Mouse (Mus musculus) c-Kit-positive CD71-positive TER-119-negative erythroid progenitor cells, embryonic 14.5 days (primary cell): Measurements from ENCODE around the gene Olfr857.
"Not testable (repeated sequence)": the region's sequence is repeated elsewhere in the genome, so short reads cannot be mapped to it uniquely, and the experiment has no call there.

Experiments used
- DNase-seq: peaks from one replicate; pipeline ENCODE4 v3.0.0-alpha.2; 2013; ENCODE audit warnings: low read depth

The Olfr857 gene

DNA sequence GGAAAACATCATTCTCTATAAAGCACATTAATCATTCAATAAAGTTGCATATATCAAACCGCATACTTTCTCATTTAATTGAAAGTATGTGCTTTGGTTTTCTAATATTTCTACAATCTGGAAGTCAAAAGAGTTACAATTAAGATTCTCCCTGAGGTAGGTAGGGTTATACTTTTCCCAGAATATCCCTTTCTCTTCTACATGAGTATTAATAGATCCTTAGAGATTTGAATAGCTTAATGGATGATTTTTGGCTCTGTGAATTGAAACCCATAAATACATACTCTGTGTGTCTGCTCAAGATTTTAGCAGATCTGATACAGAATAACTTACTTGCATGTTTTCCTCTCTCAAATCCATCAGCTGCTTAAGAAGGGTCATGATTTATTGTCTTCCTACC, at the start of gene Olfr857:
TSS of gene Olfr857 (plus strand) at position 301 of the 400 bp plus-strand sequence.
- DNase-seq = no peak

DNA sequence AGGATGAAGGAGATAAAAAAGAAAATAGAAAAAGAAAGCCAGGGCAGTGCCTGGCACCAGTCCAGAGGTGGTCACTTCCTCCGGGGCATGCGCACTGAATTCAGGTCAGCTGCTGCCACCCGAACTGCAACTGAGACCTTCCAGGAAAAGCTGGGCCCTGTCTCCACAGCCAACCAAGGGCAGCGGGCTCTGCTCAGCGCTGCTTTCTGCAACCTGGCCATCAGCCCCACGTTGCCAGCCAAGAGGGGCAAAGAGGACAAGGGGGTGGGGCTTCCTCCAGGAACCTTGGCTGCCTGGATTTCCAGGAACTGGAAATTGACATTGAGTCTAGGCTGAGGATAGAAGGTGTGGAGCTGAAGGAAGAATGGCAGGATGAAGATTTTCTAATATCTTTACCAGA, 19.0 kb upstream of the Olfr857 start:
- no peak for DNase-seq

DNA sequence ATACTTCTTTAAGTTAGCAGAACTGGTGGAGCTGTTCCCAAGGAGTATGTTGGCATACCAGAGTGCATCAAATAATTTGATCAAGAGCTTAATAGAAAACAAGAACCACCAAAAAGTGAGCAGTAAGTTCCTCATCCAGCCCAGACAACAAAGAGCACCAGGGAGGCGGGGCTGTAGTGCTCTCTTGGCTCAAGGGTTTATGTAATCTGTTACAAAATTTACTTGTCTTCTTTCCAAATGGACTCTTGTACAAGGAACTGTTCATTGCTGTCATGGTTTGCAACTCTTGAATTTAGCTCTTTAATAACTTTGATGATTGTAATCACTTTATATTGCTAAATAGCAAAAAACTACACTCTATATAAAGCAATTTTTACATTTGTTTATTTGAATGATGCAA, 17.8 kb upstream of the Olfr857 start:
- no peak for DNase-seq

DNA sequence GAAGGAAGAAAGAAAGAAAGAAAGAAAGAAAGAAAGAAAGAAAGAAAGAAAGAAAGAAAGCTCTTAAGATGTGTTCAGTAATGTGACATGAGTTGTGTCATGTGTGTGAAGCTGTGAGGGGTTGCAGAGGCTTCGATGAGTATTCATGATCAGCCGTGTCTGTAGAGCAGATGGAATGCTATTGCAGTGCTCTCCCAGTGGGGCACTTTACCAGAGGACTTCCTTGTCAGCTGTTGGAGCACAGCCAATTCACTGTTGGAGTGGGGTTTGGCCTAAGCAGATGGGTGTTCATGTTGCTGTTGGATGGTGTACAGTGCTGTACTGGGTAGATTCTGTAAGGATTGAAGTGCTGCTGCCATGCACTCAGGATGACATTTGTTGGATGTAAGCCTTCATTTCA, 16.8 kb upstream of the Olfr857 start:
- DNase-seq = no peak

DNA sequence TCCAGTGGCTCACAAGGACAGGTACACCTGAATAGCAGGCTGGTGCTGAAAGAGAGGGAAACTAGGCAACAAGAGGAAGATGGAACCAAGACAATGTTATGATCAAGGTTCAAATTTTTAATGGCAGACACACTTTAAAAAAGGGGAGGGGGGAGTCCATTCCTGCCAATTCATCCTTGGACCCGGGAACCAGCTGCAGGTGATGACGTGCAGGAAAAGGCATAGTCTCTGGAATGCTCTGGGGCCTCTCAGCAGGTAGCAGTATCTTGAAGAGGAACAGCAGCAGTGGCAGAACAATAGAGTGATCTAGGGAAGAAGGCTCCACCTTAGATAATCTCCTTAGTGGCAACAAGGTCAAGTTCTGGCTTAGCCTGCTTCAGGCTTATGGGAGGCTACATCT, 14.9 kb upstream of the Olfr857 start:
- DNase-seq = not testable (repeated sequence)

DNA sequence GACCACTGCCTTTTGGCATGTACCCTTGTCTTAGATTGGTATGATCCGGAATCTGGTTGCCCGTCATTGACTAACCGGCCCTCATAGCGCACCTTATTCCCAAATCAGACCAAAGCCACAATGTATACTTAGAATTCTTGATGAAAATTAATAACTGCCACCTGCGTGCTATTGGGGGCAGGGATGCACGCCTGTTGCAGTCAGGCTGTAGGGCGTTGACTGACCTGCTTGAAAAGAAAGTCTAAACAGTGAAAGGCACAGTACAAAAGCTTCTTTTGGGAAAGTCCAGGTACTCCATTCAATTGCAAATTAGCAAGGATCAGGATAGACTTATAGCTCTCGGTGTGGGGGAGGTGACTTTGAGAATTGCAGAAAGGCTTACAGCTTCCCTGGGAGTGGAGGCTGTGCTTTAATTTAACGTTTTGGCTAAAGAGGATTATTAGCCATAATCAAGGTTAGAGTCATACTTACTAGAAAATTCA, 14.3 kb upstream of the Olfr857 start:
- DNase-seq = not testable (repeated sequence)

DNA sequence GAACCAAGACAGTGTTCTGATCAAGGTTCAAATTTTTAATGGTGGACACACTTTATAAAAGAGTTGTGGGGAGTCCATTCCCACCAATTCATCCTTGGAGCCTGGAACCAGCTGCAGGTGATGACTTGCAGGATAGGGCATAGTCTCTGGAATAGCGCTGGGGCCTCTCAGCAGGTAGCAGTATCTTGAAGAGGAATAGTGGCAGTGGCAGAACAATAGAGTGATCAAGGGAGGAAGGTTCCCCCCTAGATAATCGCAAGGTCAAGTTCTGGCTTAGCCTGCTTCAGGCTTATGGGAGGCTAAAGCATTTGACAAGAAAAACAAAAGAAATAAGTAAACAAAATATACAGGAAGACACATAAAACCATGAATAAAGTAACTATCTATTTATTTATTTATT, 4.7 kb upstream of the Olfr857 start:
- DNase-seq = not testable (repeated sequence)
